Mouse (Mus musculus) neural tube, embryonic 13.5 days (tissue): Measurements from ENCODE around the gene Dpf3. TPM values are rescaled to one million over a fixed set of nuclear protein-coding genes. Genes with fewer than 3 reads are reported as not detected.

Experiments
- ATAC-seq: fragments of 200-750 bp; cut with Nextera tagmentation; 2 replicates; pipeline ENCODE4 v1.8.0; 2017; ENCODE audit warnings: low read depth, mild to moderate bottlenecking, moderate TSS enrichment, moderate library complexity
- H3K27ac ChIP-seq: fragments of 300-500 bp; sonication (generic); replicated peaks from 2 replicates; pipeline ENCODE4 v1.5.1; 2015; ENCODE audit warnings: moderate library complexity, mild to moderate bottlenecking, inconsistent platforms
- H3K27me3 ChIP-seq: fragments of 300-500 bp; sonication (generic); 2 replicates; pipeline ENCODE4 v1.6.1; 2015; ENCODE audit warnings: mild to moderate bottlenecking, inconsistent platforms
- H3K36me3 ChIP-seq: fragments of 300-500 bp; sonication (generic); 2 replicates; pipeline ENCODE4 v1.6.1; 2015; ENCODE audit warnings: mild to moderate bottlenecking, inconsistent platforms
- H3K4me1 ChIP-seq: fragments of 300-500 bp; sonication (generic); replicated peaks from 2 replicates; pipeline ENCODE4 v1.6.1; 2015; ENCODE audit warnings: inconsistent platforms
- H3K4me2 ChIP-seq: fragments of 300-500 bp; sonication (generic); 2 replicates; pipeline ENCODE4 v1.6.1; 2015; ENCODE audit warnings: inconsistent platforms, mild to moderate bottlenecking, moderate library complexity
- H3K4me3 ChIP-seq: fragments of 300-500 bp; sonication (generic); 2 replicates; pipeline ENCODE4 v1.5.1; 2015; ENCODE audit warnings: mild to moderate bottlenecking, inconsistent platforms
- H3K9ac ChIP-seq: fragments of 300-500 bp; sonication (generic); 2 replicates; pipeline ENCODE4 v1.6.1; 2015; ENCODE audit warnings: moderate library complexity, mild to moderate bottlenecking, inconsistent platforms
- H3K9me3 ChIP-seq: fragments of 300-500 bp; sonication (generic); 2 replicates; pipeline ENCODE4 v1.6.1; 2016; ENCODE audit warnings: inconsistent platforms
- WGBS: fragments of 180-500 bp; shearing (Covaris S2); methylation state at CpG from one replicate; pipeline ENCODE4 v1.1.7; 2015; 5-methylcytosine and 5-hydroxymethylcytosine counted together
- polyA plus RNA-seq: library from polyadenylated mRNA; unstranded; fragments of >200 nt; fragmentation: Nextera tagmentation; extraction: Ambion mirVana; gene quantifications from 2 replicates; pipeline ENCODE4 v1.2.1, GENCODE M21; 2015

The Dpf3 gene
- polyA plus RNA-seq, 1 experiment from 2014 or later, result 21.7 TPM

DNA sequence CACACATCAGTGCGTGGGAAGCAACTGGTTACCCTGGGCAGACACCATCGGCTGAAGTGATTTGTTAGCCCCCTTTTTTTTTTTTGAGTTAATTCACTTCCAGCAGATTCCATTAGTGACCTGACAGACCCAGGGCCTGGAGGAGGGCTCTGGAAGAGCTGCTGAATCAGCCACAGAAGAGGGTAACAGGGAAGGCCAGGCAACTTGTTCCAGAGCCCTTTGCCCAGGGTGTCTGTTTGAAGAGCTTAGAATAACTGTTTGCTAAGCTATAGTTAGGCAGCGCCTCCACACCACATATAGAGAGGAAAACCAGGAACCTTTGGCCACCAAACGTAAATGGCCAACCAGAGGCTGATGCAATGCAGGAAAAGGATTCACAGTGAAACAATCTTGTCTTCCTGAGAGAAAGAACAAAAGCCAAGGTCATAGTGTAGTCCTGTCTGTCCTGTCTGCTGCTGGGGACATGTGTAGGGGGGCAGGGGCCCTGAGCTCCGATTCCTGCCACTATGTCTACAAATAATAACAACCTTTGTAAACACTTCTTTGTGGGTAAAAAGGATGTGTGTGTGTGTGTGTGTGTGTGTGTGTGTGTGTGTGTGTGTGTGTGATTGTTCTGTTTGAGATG is 32.7 kb downstream of the Dpf3 start:
- 59% methylated on average over 5 of the region's 5 CpGs for WGBS
- H3K36me3 ChIP-seq, result no peaks in the 10 kb centered on the region
- no peak overlapping the region for H3K4me2 ChIP-seq
- H3K9me3 ChIP-seq, result no peaks in the 10 kb centered on the region
- no peak overlapping the region for H3K9ac ChIP-seq
- no peak for ATAC-seq
- H3K4me3 ChIP-seq, result no peak overlapping the region
- no peaks in the 10 kb centered on the region for H3K4me1 ChIP-seq
- no peak overlapping the region for H3K27ac ChIP-seq
- H3K27me3 ChIP-seq, result no peaks in the 10 kb centered on the region

GRCm38 (mm10) chr12:83451850-83452249 is 35.7 kb downstream of the Dpf3 start:
- ATAC-seq, result no peak
- H3K27me3 ChIP-seq, result no peaks in the 10 kb centered on the region
- H3K36me3 ChIP-seq, result no peaks in the 10 kb centered on the region
- no peak overlapping the region for H3K4me3 ChIP-seq
- peaks cover 10% of the 10 kb centered on the region; the same call in 1 of the 2 replicates for H3K4me1 ChIP-seq
- H3K4me2 ChIP-seq, result no peak overlapping the region
- no peaks in the 10 kb centered on the region for H3K9me3 ChIP-seq
- 71% methylated on average over 8 of the region's 8 CpGs for WGBS
- no peak overlapping the region for H3K9ac ChIP-seq
- no peak overlapping the region for H3K27ac ChIP-seq

DNA sequence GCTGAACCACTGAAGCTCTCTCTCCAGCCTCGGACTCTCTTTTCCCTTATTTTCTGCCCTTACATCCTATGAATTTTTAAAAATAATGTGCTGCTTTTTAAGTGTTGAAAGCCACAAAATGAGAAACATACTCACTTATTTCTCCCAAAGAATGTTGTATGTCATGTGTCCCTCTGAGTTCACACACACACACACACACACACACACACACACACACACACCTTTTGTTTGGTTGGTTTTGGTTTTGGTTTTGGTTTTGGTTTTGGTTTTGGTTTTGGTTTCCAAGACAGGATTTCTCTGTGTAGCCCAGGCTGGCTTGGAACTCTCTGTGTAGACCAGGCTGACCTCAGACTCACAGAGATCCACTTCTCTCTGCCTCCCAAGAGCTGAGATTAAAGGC is 37.0 kb downstream of the Dpf3 start:
- WGBS, result 96% methylated on average over 1 of the region's 1 CpGs
- ATAC-seq, result no peak
- H3K36me3 ChIP-seq, result no peaks in the 10 kb centered on the region
- H3K27ac ChIP-seq, result no peak overlapping the region
- no peak overlapping the region for H3K9ac ChIP-seq
- no peak overlapping the region for H3K4me2 ChIP-seq
- no peaks in the 10 kb centered on the region for H3K9me3 ChIP-seq
- H3K4me3 ChIP-seq, result no peak overlapping the region
- no peaks in the 10 kb centered on the region for H3K27me3 ChIP-seq
- peaks cover 10% of the 10 kb centered on the region; the same call in 1 of the 2 replicates for H3K4me1 ChIP-seq

- Histone ChIP-seq H3K27me3 (no peaks in the 10 kb centered on the region), H3K4me3 (no peak overlapping the region), H3K27ac (no peak overlapping the region), H3K4me1 (peaks cover 10% of the 10 kb centered on the region; the same call in 1 of the 2 replicates), H3K9me3 (no peaks in the 10 kb centered on the region), H3K36me3 (no peaks in the 10 kb centered on the region), H3K4me2 (no peak overlapping the region), H3K9ac (no peak overlapping the region)
- no peak for ATAC-seq
- WGBS, result 84% methylated on average over 7 of the region's 7 CpGs
Observed at GRCm38 (mm10) chr12:83449202-83449601, 38.3 kb downstream of the Dpf3 start.

DNA sequence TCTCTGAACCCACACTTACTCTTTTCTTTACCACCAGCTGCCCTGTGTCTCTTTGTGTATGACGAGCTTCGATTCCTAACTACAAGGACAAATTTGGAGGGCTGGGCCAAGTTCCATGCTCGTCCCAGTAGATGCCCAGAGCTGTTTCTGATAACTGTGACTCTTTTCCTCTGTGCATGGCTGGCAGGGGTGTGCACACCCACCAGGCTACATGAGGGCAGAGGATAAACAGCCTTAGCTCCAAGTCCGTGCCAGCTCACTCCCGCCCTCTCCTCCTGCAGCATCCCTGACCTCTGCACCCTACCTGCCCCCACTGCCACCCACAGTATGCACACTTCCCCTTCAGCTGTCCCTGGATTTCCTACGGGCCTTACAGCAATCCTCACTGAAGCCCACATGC is 41.9 kb downstream of the Dpf3 start:
- Histone ChIP-seq H3K27ac (no peak overlapping the region), H3K4me2 (no peak overlapping the region), H3K36me3 (no peaks in the 10 kb centered on the region), H3K27me3 (no peaks in the 10 kb centered on the region), H3K4me3 (no peak overlapping the region), H3K4me1 (peaks cover 10% of the 10 kb centered on the region; the same call in 1 of the 2 replicates), H3K9me3 (no peaks in the 10 kb centered on the region), H3K9ac (no peak overlapping the region)
- ATAC-seq, result no peak
- WGBS, result 86% methylated on average over 6 of the region's 6 CpGs

GRCm38 (mm10) chr12:83444448-83444847 is 43.1 kb downstream of the Dpf3 start:
- no peak overlapping the region for H3K9ac ChIP-seq
- H3K9me3 ChIP-seq, result no peaks in the 10 kb centered on the region
- ATAC-seq, result no peak
- peaks cover 10% of the 10 kb centered on the region; the same call in 1 of the 2 replicates for H3K4me1 ChIP-seq
- 95% methylated on average over 2 of the region's 2 CpGs for WGBS
- no peak overlapping the region for H3K4me2 ChIP-seq
- H3K27me3 ChIP-seq, result no peaks in the 10 kb centered on the region
- no peak overlapping the region for H3K27ac ChIP-seq
- H3K36me3 ChIP-seq, result no peaks in the 10 kb centered on the region
- H3K4me3 ChIP-seq, result no peak overlapping the region

DNA sequence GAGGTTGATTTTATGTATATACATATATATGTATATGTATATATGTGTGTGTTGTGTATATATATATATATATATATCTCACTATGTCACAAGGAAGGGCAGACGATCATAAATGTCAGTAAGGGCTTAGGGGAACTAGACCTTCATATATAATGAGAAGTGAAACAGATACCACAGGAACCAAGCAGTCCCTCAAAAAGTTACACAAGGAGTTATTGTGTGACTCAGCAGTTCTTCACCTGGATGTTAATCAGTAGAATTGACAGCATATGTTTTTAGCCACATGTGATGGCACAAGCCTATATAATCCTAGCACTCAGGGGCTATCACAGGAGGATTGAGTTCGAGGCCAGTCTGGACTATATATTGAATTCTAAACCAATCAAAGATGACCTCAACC is 49.5 kb downstream of the Dpf3 start:
- 90% methylated on average over 2 of the region's 2 CpGs for WGBS
- no peak for ATAC-seq

GRCm38 (mm10) chr12:83433987-83434698 is 53.4 kb downstream of the Dpf3 start:
- Histone ChIP-seq H3K27me3 (no peaks in the 10 kb centered on the region), H3K4me3 (no peak overlapping the region), H3K9me3 (no peaks in the 10 kb centered on the region), H3K36me3 (no peaks in the 10 kb centered on the region), H3K27ac (no peak overlapping the region), H3K4me2 (no peak overlapping the region), H3K4me1 (no peaks in the 10 kb centered on the region; the same call in 1 of the 2 replicates), H3K9ac (no peak overlapping the region)
- WGBS, result 58% methylated on average over 10 of the region's 10 CpGs
- ATAC-seq, result no peak

More for the DNA sequence above, 49.5 kb downstream of the Dpf3 start:
- no peak overlapping the region for H3K4me2 ChIP-seq
- H3K27me3 ChIP-seq, result no peaks in the 10 kb centered on the region
- H3K27ac ChIP-seq, result no peak overlapping the region
- H3K9ac ChIP-seq, result no peak overlapping the region
- H3K36me3 ChIP-seq, result no peaks in the 10 kb centered on the region
- H3K4me3 ChIP-seq, result no peak overlapping the region
- H3K4me1 ChIP-seq, result no peaks in the 10 kb centered on the region; the same call in 1 of the 2 replicates
- H3K9me3 ChIP-seq, result no peaks in the 10 kb centered on the region

- Histone ChIP-seq H3K4me2 (no peak overlapping the region), H3K36me3 (no peaks in the 10 kb centered on the region), H3K9me3 (no peaks in the 10 kb centered on the region), H3K27ac (no peak overlapping the region), H3K9ac (no peak overlapping the region), H3K27me3 (no peaks in the 10 kb centered on the region), H3K4me1 (peaks cover under 1% of the 10 kb centered on the region; the same call in 1 of the 2 replicates), H3K4me3 (no peak overlapping the region)
- no peak for ATAC-seq
- WGBS, result 92% methylated on average over 4 of the region's 4 CpGs
Observed at GRCm38 (mm10) chr12:83433436-83433835, 54.1 kb downstream of the Dpf3 start.

DNA sequence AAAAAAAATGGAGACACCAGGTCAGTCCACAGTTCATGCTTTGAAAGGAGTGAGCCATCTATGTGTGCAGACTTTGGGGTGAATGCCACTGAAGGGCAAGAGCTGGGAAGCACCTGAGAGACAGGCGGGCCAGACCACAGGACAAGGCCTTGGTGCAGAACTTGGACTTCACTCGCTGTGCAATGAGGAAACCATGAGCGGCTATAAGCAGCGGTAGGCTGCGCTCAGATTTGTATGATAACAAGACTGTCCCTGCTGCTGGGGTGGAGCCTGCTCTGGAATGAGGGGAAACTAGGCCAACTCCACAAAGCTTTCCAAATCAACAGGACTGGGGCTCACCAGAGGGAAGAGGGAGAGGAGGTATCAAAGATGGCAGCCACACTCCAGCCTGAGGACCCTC is 57.3 kb downstream of the Dpf3 start:
- WGBS, result 94% methylated on average over 5 of the region's 5 CpGs
- Histone ChIP-seq H3K9ac (no peak overlapping the region), H3K36me3 (no peaks in the 10 kb centered on the region), H3K4me3 (no peak overlapping the region), H3K4me1 (peaks cover 15% of the 10 kb centered on the region), H3K9me3 (no peaks in the 10 kb centered on the region), H3K4me2 (no peak overlapping the region), H3K27me3 (no peaks in the 10 kb centered on the region), H3K27ac (no peak overlapping the region)
- no peak for ATAC-seq

GRCm38 (mm10) chr12:83428016-83428415 is 59.5 kb downstream of the Dpf3 start:
- no peak overlapping the region for H3K4me3 ChIP-seq
- H3K9me3 ChIP-seq, result no peaks in the 10 kb centered on the region
- H3K4me1 ChIP-seq, result peaks cover 23% of the 10 kb centered on the region
- ATAC-seq, result no peak
- no peaks in the 10 kb centered on the region for H3K36me3 ChIP-seq
- no peak overlapping the region for H3K27ac ChIP-seq
- H3K27me3 ChIP-seq, result no peaks in the 10 kb centered on the region
- H3K9ac ChIP-seq, result no peak overlapping the region
- H3K4me2 ChIP-seq, result no peak overlapping the region
- WGBS, result 49% methylated on average over 9 of the region's 9 CpGs

GRCm38 (mm10) chr12:83427601-83428000 is 59.9 kb downstream of the Dpf3 start:
- ATAC-seq, result no peak; the same call in 1 of the 2 replicates
- H3K9me3 ChIP-seq, result no peaks in the 10 kb centered on the region
- H3K4me3 ChIP-seq, result no peak overlapping the region
- H3K36me3 ChIP-seq, result no peaks in the 10 kb centered on the region
- H3K27ac ChIP-seq, result no peak overlapping the region
- no peak overlapping the region for H3K9ac ChIP-seq
- no peak overlapping the region for H3K4me2 ChIP-seq
- no peaks in the 10 kb centered on the region for H3K27me3 ChIP-seq
- WGBS, result 37% methylated on average over 4 of the region's 4 CpGs
- H3K4me1 ChIP-seq, result peaks cover 23% of the 10 kb centered on the region
